Mouse (Mus musculus) testis, adult 2 months (tissue): Measurements from ENCODE around the gene Boc.

Source experiments
- CTCF ChIP-seq: fragments of 200-500 bp; IDR thresholded peaks from 2 replicates; pipeline ENCODE4 v1.5.1; 2012; ENCODE audit warnings: low read depth, mild to moderate bottlenecking, inconsistent platforms, low read length, moderate library complexity; ENCODE audit not compliant: control insufficient read depth, insufficient read depth, insufficient replicate concordance
- POLR2A ChIP-seq: fragments of 200-500 bp; IDR thresholded peaks from 2 replicates; pipeline ENCODE4 v1.6.1; 2012; ENCODE audit warnings: low read depth, mild to moderate bottlenecking, inconsistent platforms, low read length, moderate library complexity; ENCODE audit not compliant: control insufficient read depth

GRCm38 (mm10) chr16:44562061-44562460 lies 3.4 kb upstream of the Boc start:
- TF ChIP-seq POLR2A = no peak
- no peak for TF ChIP-seq CTCF
